Mouse (Mus musculus) erythroblast, embryonic 14.5 days (primary cell): ENCODE data around the gene Syce3.

ENCODE experiments used
- GATA1 ChIP-seq: IDR thresholded peaks from 2 replicates; pipeline ENCODE4 v1.6.1; 2012; ENCODE audit warnings: low read length, inconsistent platforms, mixed read lengths
- TAL1 ChIP-seq: IDR thresholded peaks from 3 replicates; pipeline ENCODE4 v1.6.1; 2012; ENCODE audit warnings: low read length, inconsistent platforms, mixed read lengths

DNA sequence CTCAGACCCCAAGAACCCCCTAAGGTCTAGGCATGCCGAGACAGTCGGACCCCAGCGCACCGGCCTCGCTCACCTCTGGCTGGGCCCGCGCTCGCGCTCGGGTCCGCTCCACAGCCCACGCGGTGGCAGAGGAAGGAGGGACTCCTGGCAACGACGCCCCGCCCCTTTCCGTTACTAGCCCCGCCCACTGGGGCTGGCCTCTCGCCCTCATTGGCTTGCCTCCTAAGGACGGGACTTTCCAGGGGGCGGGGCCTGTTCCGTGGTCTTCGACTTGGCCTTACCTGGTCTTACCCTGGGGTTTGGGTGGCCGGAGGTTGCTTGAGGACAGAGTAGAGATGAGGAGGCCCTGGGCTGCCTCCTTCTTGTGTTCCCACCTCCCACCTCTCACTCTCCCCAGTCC is at the start of gene Syce3:
- TF ChIP-seq TAL1 (no peak), GATA1 (no peak)
